Comparison of ENCODE assay signal across 14 mouse cellular contexts in the genomic region with DNA sequence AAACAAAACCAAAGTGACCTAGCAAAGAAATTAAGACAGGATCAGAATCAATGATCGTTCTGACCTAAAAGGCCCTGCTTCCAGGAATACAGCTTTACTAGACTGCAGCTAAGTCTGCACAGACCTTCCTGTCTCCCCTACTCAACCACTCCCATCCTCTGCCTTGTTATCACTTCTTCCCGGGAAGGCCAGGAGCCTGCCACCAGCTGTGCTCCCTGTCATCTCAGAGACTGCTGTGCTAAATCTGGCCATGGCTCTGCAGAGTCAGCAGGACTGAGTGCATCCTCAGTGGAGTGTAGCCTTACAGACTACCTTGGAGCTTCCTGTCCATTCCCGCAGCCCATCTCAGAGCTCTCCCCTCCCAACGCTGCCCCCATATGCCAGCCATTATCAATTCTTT. TPM values are rescaled to one million over a fixed set of nuclear protein-coding genes. Genes with fewer than 3 reads are reported as not detected.
DNase-seq lines count a peak whose midpoint lies in the region; ATAC-seq and TF ChIP-seq lines count a peak whose summit lies in the region.
"Had no signal": no experiment of that assay in that cellular context is flagged by ENCODE, and none has a peak within 500 bp of the region (broad histone marks: within the 10 kb centered on the region; RNA-seq: fewer than 3 reads in every experiment).

No protein-coding gene starts in this region.

- H3K9me3 ChIP-seq in embryonic facial prominence, embryonic 14.5 days (ENCODE audit: control insufficient read depth, low read length): no peaks in the 10 kb centered on the region
- no peaks in the 10 kb centered on the region for H3K9me3 ChIP-seq in embryonic facial prominence, embryonic 10.5 days
- H3K9me3 ChIP-seq in kidney, embryonic 16.5 days (ENCODE audit: low read length): 0 out of 2 replicates have a peak, but pooled peaks cover 3% of the 10 kb centered on the region
- no peaks in the 10 kb centered on the region for H3K9me3 ChIP-seq in heart, postnatal 0 days (replicated peaks; ENCODE audit: control insufficient read depth, low read length)

- H3K4me2 ChIP-seq in embryonic facial prominence, embryonic 14.5 days (ENCODE audit: low read depth, low read length): no peak overlapping the region
- no peak overlapping the region for H3K4me2 ChIP-seq in kidney, embryonic 16.5 days (replicated peaks; ENCODE audit: low read depth, low read length)
- H3K4me2 ChIP-seq in heart, postnatal 0 days (ENCODE audit: low read depth, low read length): no peak overlapping the region

- TF ChIP-seq CTCF in heart, postnatal 0 days (IDR thresholded peaks at IDR 0.05; ENCODE audit: low read depth): no peak

- no peak overlapping the region for H3K4me3 ChIP-seq in embryonic facial prominence, embryonic 14.5 days (ENCODE audit: low read depth, low read length)
- no peak overlapping the region for H3K4me3 ChIP-seq in embryonic facial prominence, embryonic 10.5 days
- no peak overlapping the region for H3K4me3 ChIP-seq in kidney, embryonic 16.5 days (ENCODE audit: low read length)
- H3K4me3 ChIP-seq in heart, postnatal 0 days (ENCODE audit: low read depth, low read length): no peak overlapping the region
- H3K4me3 ChIP-seq: erythroblast, embryonic 14.5 days; layer of hippocampus, adult 2 months had no signal

- DNase-seq in embryonic facial prominence, embryonic 14.5 days (ENCODE audit: low spot score): peak; percentile 18
- DNase-seq in embryonic facial prominence, embryonic 10.5 days (ENCODE audit: low spot score): no peak
- DNase-seq in kidney, adult 8-10 months: no peak
- DNase-seq in heart, postnatal 0 days (ENCODE audit: low spot score): peak; percentile 86
- DNase-seq in spleen, postnatal 10 days (ENCODE audit: low spot score in 2 of 2): no peak
- no peak for DNase-seq in cerebellum, postnatal 10 days
- DNase-seq: cerebellum, postnatal 25 days; thymus, adult 18-20 months had no signal

- no peaks in the 10 kb centered on the region for H3K27me3 ChIP-seq in embryonic facial prominence, embryonic 14.5 days (replicated peaks; ENCODE audit: control insufficient read depth, insufficient read depth, low read length)
- H3K27me3 ChIP-seq in embryonic facial prominence, embryonic 10.5 days (replicated peaks; ENCODE audit: low read depth, poor library complexity, severe bottlenecking): no peaks in the 10 kb centered on the region
- no peaks in the 10 kb centered on the region for H3K27me3 ChIP-seq in kidney, embryonic 16.5 days (ENCODE audit: insufficient read depth, low read length)
- no peaks in the 10 kb centered on the region for H3K27me3 ChIP-seq in heart, postnatal 0 days (ENCODE audit: control insufficient read depth, insufficient read depth, low read length)

- no peak for TF ChIP-seq EP300 in heart, postnatal 0 days (IDR thresholded peaks at IDR 0.05; ENCODE audit: low read depth)

- 58% methylated on average over 4 of the region's 4 CpGs for WGBS in embryonic facial prominence, embryonic 14.5 days
- 63% methylated on average over 4 of the region's 4 CpGs for WGBS in embryonic facial prominence, embryonic 10.5 days
- WGBS in kidney, embryonic 16.5 days: 43% methylated on average over 4 of the region's 4 CpGs
- WGBS in heart, postnatal 0 days: 12% methylated on average over 4 of the region's 4 CpGs

- no peak for ATAC-seq in embryonic facial prominence, embryonic 14.5 days (ENCODE audit: low read depth)
- ATAC-seq in kidney, embryonic 16.5 days (ENCODE audit: low FRiP score, low TSS enrichment): peak; percentile 69; the same call in 1 of the 2 replicates
- peak; percentile 82 for ATAC-seq in heart, postnatal 0 days (ENCODE audit: insufficient read depth, low read depth)
- 0 out of 2 replicates have a peak, but pooled peaks have one; percentile 14 for ATAC-seq in megakaryocyte-erythroid progenitor cell, adult 5-6 weeks (replicated peaks; ENCODE audit: low FRiP score, low TSS enrichment, poor library complexity, severe bottlenecking)
- ATAC-seq: hindbrain, embryonic 16.5 days had no signal

- H3K4me1 ChIP-seq in embryonic facial prominence, embryonic 14.5 days (ENCODE audit: control insufficient read depth, insufficient read depth, low read length): no peaks in the 10 kb centered on the region
- peaks cover 7% of the 10 kb centered on the region for H3K4me1 ChIP-seq in embryonic facial prominence, embryonic 10.5 days
- peaks cover 8% of the 10 kb centered on the region for H3K4me1 ChIP-seq in kidney, embryonic 16.5 days (ENCODE audit: insufficient read depth, low read length)
- H3K4me1 ChIP-seq in heart, postnatal 0 days (ENCODE audit: control insufficient read depth, insufficient read depth): peaks cover 19% of the 10 kb centered on the region

- no peak overlapping the region for H3K27ac ChIP-seq in embryonic facial prominence, embryonic 14.5 days (replicated peaks; ENCODE audit: low read depth, low read length)
- no peak overlapping the region for H3K27ac ChIP-seq in embryonic facial prominence, embryonic 10.5 days (replicated peaks)
- H3K27ac ChIP-seq in kidney, embryonic 16.5 days (ENCODE audit: low read length): peak overlapping the region; percentile 30; the same call in 1 of the 2 replicates
- H3K27ac ChIP-seq in heart, postnatal 0 days (ENCODE audit: low read depth): peak overlapping the region; percentile 79
- H3K27ac ChIP-seq: layer of hippocampus, adult 2 months; macrophage had no signal

- H3K9ac ChIP-seq in embryonic facial prominence, embryonic 14.5 days (ENCODE audit: low read depth, low read length): no peak overlapping the region
- no peak overlapping the region for H3K9ac ChIP-seq in kidney, embryonic 16.5 days (replicated peaks; ENCODE audit: low read length)
- no peak overlapping the region for H3K9ac ChIP-seq in heart, postnatal 0 days (replicated peaks; ENCODE audit: low read depth, low read length)

- no peaks in the 10 kb centered on the region for H3K36me3 ChIP-seq in embryonic facial prominence, embryonic 14.5 days (ENCODE audit: control insufficient read depth, insufficient read depth, low read length)
- peaks cover 4% of the 10 kb centered on the region for H3K36me3 ChIP-seq in embryonic facial prominence, embryonic 10.5 days (replicated peaks)
- no peaks in the 10 kb centered on the region for H3K36me3 ChIP-seq in kidney, embryonic 16.5 days (ENCODE audit: insufficient read depth, low read length)
- no peaks in the 10 kb centered on the region for H3K36me3 ChIP-seq in heart, postnatal 0 days (replicated peaks; ENCODE audit: control insufficient read depth, insufficient read depth, low read length)

RNA-seq across cellular contexts. Expression of a gene that starts 11.5 kb away (rescaled TPM):
- 4.6 and 4.7 TPM in 2 replicates for polyA plus RNA-seq in embryonic facial prominence, embryonic 14.5 days (2014; fragmentation: Nextera tagmentation; extraction: Ambion mirVana)
- polyA plus RNA-seq in embryonic facial prominence, embryonic 10.5 days (2016; fragmentation: Nextera tagmentation; extraction: Ambion mirVana): 5.4 and 6.6 TPM in 2 replicates
- polyA plus RNA-seq in kidney, embryonic 16.5 days (2015; fragmentation: Nextera tagmentation; extraction: Ambion mirVana): 7.8 and 7.9 TPM in 2 replicates
- total RNA-seq in heart, postnatal 0 days (2014; rRNA removed; ENCODE audit: low replicate concordance): 3.2 and 6.5 TPM in 2 replicates
- 2.3 and 2.4 TPM in 2 replicates for polyA plus RNA-seq in heart, postnatal 0 days (2015; fragmentation: Nextera tagmentation; extraction: Ambion mirVana)
- total RNA-seq in megakaryocyte-erythroid progenitor cell, adult 5-6 weeks (2014; fragmentation: Nextera tagmentation): 14.4 and 16.0 TPM in 2 replicates
- 11.9 and 14.1 TPM in 2 replicates for total RNA-seq in megakaryocyte-erythroid progenitor cell, adult 5-6 weeks (2017)

RNA-seq across cellular contexts. Expression of a gene that starts 25.5 kb away (rescaled TPM):
- 35.6 and 39.1 TPM in 2 replicates for polyA plus RNA-seq in embryonic facial prominence, embryonic 14.5 days (2014; fragmentation: Nextera tagmentation; extraction: Ambion mirVana)
- 32.0 and 36.3 TPM in 2 replicates for polyA plus RNA-seq in embryonic facial prominence, embryonic 10.5 days (2016; fragmentation: Nextera tagmentation; extraction: Ambion mirVana)
- 19.8 and 19.9 TPM in 2 replicates for polyA plus RNA-seq in kidney, embryonic 16.5 days (2015; fragmentation: Nextera tagmentation; extraction: Ambion mirVana)
- 52.1 and 69.1 TPM in 2 replicates for total RNA-seq in heart, postnatal 0 days (2014; rRNA removed; ENCODE audit: low replicate concordance)
- 13.9 and 15.1 TPM in 2 replicates for polyA plus RNA-seq in heart, postnatal 0 days (2015; fragmentation: Nextera tagmentation; extraction: Ambion mirVana)
- 54.1 and 55.3 TPM in 2 replicates for total RNA-seq in megakaryocyte-erythroid progenitor cell, adult 5-6 weeks (2014; fragmentation: Nextera tagmentation)
- 21.4 and 25.9 TPM in 2 replicates for total RNA-seq in megakaryocyte-erythroid progenitor cell, adult 5-6 weeks (2017)

Comparison
In these comparisons a context has a peak if more than half of its experiments do, and no peak if none do; other contexts are left out.
1. DNase-seq: peak in embryonic facial prominence, embryonic 14.5 days (single experiment) and heart, postnatal 0 days (single experiment); none in embryonic facial prominence, embryonic 10.5 days (single experiment), kidney, adult 8-10 months (0 of 2), spleen, postnatal 10 days (0 of 2) and cerebellum, postnatal 10 days (0 of 2).
2. H3K27ac ChIP-seq: peak in kidney, embryonic 16.5 days (single experiment) and heart, postnatal 0 days (single experiment); none in embryonic facial prominence, embryonic 14.5 days (single experiment) and embryonic facial prominence, embryonic 10.5 days (single experiment).